Mouse (Mus musculus) right cerebral cortex, postnatal 4 days (tissue): Measurements from ENCODE around the gene Ywhae.
A peak's percentile ranks its signal among the peaks of the same experiment; 100 is the strongest.

ENCODE experiments used
- DNase-seq: peaks from one replicate; pipeline ENCODE4 v3.0.0-alpha.2; 2022

Gene Ywhae

DNA sequence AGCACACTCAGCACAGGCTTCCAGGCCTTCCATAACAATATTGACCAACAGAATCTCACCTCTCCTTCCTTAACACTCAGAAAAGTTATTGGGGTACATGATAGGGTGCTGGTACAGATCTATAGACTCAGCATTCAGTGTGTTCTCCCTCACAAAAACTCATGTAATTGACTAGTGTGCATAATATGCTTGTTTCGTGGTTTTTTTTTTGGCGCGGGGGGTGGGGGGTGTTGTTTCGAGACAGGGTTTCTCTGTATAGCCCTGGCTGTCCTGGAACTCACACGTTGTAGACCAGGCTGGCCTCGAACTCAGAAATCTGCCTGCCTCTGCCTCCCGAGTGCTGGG is 5.8 kb downstream of the Ywhae start:
- DNase-seq, result no peak

GRCm38 (mm10) chr11:75740204-75740603 is 7.5 kb downstream of the Ywhae start:
- no peak for DNase-seq

DNA sequence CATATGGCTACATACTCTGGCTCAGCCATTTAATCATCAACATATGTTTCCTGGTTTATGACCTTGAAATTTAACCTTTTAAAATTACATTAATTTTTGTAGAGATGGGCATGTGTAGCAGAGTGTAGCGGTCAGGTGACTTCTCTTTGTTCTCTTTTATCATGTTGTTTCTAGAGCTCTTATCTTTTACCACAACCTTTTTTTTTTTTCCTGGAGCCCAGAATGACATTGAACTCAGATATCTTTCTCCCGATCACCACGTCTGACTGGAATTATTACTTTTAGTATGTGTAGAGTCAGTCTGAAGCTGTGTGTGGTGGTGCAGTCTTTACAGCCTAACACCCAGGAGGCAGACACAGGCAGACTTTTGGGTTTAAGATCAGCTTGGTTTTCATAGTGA is 8.9 kb downstream of the Ywhae start:
- DNase-seq, result no peak

DNA sequence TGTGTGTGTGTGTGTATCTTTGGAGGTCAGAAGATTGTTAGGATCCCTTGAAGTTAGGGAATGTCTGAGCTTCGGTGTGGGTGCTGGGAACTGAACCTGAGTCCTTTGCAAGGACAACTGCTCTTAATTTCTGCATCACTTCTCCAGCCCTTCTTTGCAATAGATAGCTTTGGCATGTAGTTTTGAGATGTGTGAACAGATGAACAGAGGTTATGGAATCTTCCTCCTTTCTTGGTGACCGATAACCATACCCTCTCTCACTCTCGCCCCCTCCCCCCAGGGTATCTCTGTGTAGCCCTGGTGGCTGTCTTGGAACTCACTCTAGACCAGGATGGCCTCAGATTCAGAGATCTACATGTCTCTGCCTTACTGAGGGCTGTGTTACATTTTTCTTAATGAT is 12.1 kb downstream of the Ywhae start:
- DNase-seq, result no peak

DNA sequence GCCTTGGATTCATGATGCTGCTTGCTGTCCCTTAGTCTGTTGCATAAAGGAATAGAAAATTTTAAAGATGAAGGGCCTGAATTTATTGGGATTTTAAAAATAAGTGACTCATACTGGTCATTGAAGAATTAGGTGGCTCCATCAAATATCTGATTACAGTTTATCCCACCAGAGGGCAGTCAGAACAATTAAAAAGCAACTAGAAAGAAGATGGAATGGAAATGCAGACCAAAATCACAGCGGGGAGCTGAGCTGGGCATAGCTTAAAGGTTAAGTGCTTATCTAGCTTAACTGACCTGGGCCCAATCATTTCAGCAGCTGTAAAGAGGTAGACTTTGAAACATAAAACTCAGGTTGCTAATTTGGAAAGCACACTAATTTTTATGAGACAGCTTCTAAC is 17.9 kb downstream of the Ywhae start:
- DNase-seq, result no peak

- DNase-seq, result no peak
These were observed 18.4 kb downstream of the Ywhae start for GRCm38 (mm10) chr11:75751082-75751481.

- no peak for DNase-seq
These were observed 24.0 kb downstream of the Ywhae start for GRCm38 (mm10) chr11:75756687-75757086.

DNA sequence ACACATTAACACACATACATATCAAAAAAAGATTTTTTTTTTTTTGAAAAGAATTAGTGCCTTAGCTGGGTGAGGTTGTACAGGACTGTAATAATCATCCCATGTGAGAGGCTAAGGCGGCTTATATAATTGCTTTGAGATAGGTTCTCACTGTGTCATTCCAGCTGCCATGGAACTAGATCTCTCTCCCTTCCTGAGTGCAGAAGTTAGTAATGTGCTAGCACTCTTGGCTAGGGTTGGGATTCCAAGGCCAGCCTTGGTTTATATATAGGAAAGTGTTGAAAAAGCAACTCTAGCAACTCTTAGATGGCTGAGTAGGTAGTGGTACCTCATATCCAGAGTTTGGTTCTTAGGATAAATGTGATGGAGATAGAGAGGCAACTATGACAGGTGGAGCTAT is 25.9 kb downstream of the Ywhae start:
- DNase-seq, result no peak

DNA sequence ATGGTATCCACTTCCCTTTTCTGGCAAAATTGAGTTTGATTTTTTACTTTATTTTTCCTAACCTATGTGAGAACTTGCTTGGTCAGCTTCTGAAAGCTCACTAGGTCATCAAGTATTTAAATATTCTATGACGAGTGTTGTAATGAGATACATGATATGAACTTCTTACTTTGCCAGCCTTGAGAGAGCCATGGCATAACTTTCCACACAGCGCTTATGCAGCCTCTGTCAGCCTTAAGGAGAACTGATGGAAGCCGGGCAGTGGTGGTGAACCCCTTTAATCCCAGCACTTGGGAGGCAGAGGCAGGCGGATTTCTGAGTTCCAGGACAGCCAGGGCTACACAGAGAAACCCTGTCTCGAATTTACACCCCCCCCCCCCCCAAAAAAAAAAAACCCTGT is 28.1 kb downstream of the Ywhae start:
- DNase-seq, result no peak

DNA sequence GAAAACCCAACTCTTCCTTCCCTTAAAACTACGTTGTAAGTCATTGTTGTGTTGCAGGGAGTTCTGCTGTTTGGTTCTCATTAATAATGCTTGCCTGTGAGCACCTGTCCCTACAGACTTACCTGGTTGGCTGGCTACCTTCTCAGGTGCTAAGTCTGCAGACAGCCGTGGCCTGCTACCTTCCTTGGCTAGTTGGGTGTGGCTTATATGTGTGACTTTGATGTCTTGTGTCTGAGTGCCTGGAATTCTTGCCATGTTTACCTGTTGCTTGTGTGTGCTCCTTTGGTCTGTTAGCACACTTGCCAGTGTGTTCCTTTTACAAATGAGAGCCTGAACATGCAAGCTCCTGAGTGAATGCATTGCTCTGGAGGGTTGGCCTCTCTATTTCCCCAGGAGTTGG is 30.0 kb downstream of the Ywhae start:
- DNase-seq, result no peak

DNA sequence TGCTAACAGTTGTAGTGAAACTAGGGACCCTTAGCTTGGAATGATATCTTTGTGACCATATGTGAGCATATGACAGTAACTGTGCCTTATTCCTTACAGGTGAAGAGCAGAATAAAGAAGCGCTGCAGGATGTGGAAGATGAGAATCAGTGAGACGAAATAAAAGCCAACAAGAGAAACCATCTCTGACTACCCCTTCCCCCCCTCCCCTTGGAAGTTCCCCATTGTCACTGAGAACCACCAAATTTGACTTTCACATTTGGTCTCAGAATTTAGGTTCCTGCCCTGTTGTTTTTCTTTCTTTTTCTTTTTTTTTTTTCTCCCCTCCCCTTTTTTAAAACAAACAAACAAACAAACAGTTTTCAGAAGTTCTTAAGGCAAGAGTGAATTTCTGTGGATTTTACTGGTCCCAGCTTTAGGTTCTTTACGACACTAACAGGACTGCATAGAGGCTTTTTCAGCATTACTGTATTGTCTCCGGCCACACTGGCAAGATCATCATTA is 31.9 kb downstream of the Ywhae start:
- DNase-seq, result no peak

DNA sequence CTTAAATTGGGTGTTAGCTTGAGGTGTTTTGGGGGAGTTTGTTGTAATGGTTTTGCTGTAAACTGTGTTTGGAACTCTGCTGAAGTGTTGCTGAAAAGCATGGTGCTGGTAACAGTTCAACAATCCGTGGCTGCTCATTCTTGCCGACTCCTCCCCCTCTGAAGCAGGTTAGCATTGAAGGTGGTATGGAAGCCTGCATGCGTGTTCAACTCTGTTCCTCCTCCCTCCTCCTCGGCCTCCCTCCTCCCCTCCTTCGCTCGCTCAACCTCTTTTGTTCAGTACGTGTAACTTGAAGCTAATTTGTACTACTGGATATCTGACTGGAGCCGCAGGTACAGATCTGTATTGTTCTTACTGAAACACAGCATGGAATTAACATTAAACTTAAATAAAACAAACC is 32.5 kb downstream of the Ywhae start:
- no peak for DNase-seq

- no peak for DNase-seq
These were observed 34.3 kb downstream of the Ywhae start for GRCm38 (mm10) chr11:75767014-75767413.

GRCm38 (mm10) chr11:75768091-75768989 is 35.7 kb downstream of the Ywhae start:
- no peak for DNase-seq

GRCm38 (mm10) chr11:75769206-75769605 is 36.5 kb downstream of the Ywhae start:
- DNase-seq, result peak; percentile 73

DNA sequence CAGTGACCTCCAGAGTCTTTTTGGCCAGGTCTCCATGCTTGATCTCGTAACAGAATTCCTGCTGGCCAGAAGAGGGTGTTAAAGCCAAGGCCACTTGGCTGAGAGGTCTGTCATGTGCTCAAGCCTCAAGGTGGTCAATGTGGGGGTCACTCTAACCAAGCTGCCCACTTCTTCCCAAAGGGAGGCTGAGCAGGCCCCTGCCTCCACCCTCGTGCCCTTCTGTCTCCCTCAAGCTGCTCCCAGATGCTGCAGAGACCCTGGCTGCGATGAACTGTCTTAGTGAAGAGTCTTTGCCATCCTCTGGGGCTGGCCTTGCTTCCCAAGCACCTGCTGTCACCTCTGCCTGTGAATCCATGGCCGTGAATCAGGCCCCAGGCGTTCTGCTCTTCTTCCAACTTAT is 39.9 kb downstream of the Ywhae start:
- DNase-seq, result no peak

GRCm38 (mm10) chr11:75775919-75776318 is 43.2 kb downstream of the Ywhae start:
- no peak for DNase-seq

- DNase-seq, result peak; percentile 69
These were observed 49.2 kb downstream of the Ywhae start for GRCm38 (mm10) chr11:75781919-75782318.

GRCm38 (mm10) chr11:75783799-75784198 is 51.1 kb downstream of the Ywhae start:
- DNase-seq, result no peak

GRCm38 (mm10) chr11:75785897-75786296 is 53.2 kb downstream of the Ywhae start:
- DNase-seq, result no peak

DNA sequence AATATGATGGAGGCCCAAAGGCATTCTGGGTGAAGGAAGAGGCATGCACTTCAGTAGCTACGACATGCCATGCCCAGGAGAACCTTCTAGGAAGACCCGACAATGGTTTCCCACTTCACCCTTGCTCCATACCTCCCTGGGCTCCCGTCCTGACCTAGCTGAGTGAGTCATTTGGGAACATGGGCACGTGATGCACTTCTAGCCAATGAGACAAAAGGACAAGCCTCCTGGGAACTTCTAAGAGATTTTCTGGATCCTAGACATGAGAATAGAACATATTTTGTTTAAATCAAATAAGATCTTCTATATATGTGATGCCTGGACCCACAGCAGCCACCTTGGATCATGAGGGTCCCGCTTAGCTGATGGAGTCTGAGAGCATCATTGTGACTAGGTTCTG is 59.9 kb downstream of the Ywhae start:
- DNase-seq, result no peak

DNA sequence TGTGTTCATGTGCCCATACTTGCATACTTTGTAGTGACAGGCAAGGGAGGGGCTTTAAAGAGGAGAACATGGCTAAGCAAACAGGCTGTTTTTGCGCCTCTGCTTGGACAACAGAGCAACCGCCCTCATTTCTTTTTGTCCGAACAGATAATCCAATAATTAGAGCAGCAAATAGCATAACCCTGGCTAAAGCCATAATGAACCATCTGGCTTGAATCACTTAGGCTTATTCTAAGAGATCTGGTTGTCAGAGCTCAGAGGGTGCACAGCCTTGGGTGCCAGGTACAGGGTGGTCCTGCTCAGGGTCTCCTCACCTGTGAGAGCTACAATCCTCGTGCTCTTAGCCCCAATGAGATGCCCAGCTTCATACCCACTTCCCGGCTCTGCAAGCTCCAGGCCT is 60.7 kb downstream of the Ywhae start:
- DNase-seq, result no peak

DNA sequence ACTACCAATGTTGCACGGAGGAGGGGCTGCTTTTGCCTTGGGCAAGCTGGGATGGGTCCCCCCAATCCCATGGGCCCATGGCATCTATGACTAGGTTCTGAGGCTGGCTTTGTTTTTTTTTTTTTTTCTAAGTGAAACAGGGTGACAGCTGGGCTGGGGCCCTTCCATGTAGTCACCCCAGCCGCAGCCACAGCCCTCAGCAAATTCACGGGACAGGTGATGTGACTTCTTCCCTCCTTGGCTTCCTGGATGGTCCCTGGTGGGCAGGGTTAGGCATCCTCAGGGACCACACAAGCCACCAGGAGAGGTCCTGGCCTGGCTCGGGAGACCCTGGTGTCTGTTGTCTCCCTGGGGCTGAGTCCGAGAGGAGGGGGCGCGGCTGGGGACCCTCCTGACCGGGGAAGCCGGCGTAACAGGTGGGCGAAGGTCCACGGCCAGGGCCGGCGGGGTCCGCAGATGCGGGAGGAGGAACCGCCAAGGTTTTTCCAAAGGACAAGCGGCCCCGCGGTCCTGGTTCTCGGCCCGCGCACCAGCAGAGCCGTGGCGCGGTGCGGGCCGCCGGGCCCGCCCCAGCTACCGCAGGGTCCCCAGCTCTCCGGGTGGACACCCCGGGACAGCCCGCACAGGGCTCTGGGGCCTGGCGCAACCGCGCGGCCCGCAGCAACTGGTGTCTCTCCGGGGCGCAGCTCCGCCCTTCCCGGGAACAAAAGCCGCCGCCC is 62.1 kb downstream of the Ywhae start:
- DNase-seq, result peak; percentile 12

DNA sequence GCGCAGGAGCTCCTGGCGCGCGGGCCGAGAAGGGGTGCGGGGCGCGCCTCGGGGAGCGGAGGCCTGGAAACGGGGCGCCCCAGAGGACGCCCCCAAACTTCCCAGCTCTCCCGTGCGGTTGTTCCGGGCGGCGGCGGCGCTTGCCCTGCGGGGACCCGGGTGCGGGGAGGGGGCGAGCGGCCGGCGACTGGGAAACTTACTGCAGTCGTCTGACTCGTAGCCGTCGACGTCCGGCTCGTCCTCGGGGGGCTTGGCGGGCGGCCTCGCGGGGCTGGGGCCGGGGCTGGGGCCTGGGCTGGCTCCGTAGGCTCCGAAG is 62.6 kb downstream of the Ywhae start:
- DNase-seq, result peak; percentile 29
